9 mouse cellular contexts compared by ENCODE assay signal in genomic region chr1:72002471-72003116, GRCm38 (mm10).
DNase-seq lines count a peak whose midpoint lies in the region; ATAC-seq and TF ChIP-seq lines count a peak whose summit lies in the region.
"Had no signal": no experiment of that assay in that cellular context is flagged by ENCODE, and none has a peak within 500 bp of the region (broad histone marks: within the 10 kb centered on the region; RNA-seq: fewer than 3 reads in every experiment).

No protein-coding gene starts in this region.

- intact Hi-C loops in gastrocnemius, adult 2 months (cut with DNase I): no loop called here

- no peak overlapping the region for H3K4me3 ChIP-seq in kidney, embryonic 15.5 days (replicated peaks)
- H3K4me3 ChIP-seq in gastrocnemius, adult 2 months: no peak overlapping the region
- H3K4me3 ChIP-seq in liver, embryonic 11.5 days (ENCODE audit: low read depth, low read length): no peak overlapping the region
- H3K4me3 ChIP-seq: liver, embryonic 15.5 days had no signal

- 54% methylated on average over 9 of the region's 9 CpGs for WGBS in kidney, embryonic 15.5 days
- 66% methylated on average over 9 of the region's 9 CpGs for WGBS in liver, embryonic 11.5 days

- no peak for TF ChIP-seq POLR2A in brain, embryonic 14.5 days (IDR thresholded peaks at IDR 0.05; ENCODE audit: borderline replicate concordance, extremely low read depth, insufficient read depth, insufficient read length, poor library complexity, severe bottlenecking)

- peak overlapping the region; percentile 88 for H3K27ac ChIP-seq in kidney, embryonic 15.5 days
- H3K27ac ChIP-seq in gastrocnemius, adult 2 months: no peak overlapping the region
- H3K27ac ChIP-seq in liver, embryonic 11.5 days (ENCODE audit: low read depth, low read length): no peak overlapping the region
- H3K27ac ChIP-seq: liver, embryonic 15.5 days had no signal

- no peaks in the 10 kb centered on the region for H3K9me3 ChIP-seq in kidney, embryonic 15.5 days (replicated peaks)
- no peaks in the 10 kb centered on the region for H3K9me3 ChIP-seq in liver, embryonic 11.5 days (ENCODE audit: control insufficient read depth, low read length)
- H3K9me3 ChIP-seq: liver, embryonic 15.5 days had no signal

- no peak for DNase-seq in kidney, adult 11 months
- peak; percentile 44 for DNase-seq in brain, embryonic 14.5 days (ENCODE audit: low read depth)
- peak; percentile 52 for DNase-seq in kidney, postnatal 10 days
- DNase-seq in mesoderm, embryonic 11.5 days (ENCODE audit: low read depth, low spot score): peak; percentile 28
- DNase-seq in gastrocnemius, adult 2 months: no peak
- DNase-seq in cerebellum, adult 11-12 months: no peak
- no peak for DNase-seq in liver, embryonic 11.5 days (ENCODE audit: low spot score)

- peaks cover 22% of the 10 kb centered on the region for H3K4me1 ChIP-seq in kidney, embryonic 15.5 days
- peaks cover 5% of the 10 kb centered on the region for H3K4me1 ChIP-seq in liver, embryonic 11.5 days (replicated peaks; ENCODE audit: control insufficient read depth, insufficient read depth, low read length)

- ATAC-seq in kidney, embryonic 15.5 days (replicated peaks; ENCODE audit: low FRiP score): peak; percentile 84
- no peak; the same call in 1 of the 2 replicates for ATAC-seq in liver, embryonic 11.5 days (replicated peaks; ENCODE audit: low FRiP score)

- no peak overlapping the region for H3K4me2 ChIP-seq in kidney, embryonic 15.5 days
- no peak overlapping the region for H3K4me2 ChIP-seq in liver, embryonic 11.5 days
- H3K4me2 ChIP-seq: liver, embryonic 15.5 days had no signal

- no peaks in the 10 kb centered on the region for H3K27me3 ChIP-seq in kidney, embryonic 15.5 days
- H3K27me3 ChIP-seq in liver, embryonic 11.5 days (replicated peaks; ENCODE audit: control insufficient read depth, insufficient read depth, low read length): no peaks in the 10 kb centered on the region
- H3K27me3 ChIP-seq: liver, embryonic 15.5 days had no signal

- H3K36me3 ChIP-seq in kidney, embryonic 15.5 days: no peaks in the 10 kb centered on the region
- H3K36me3 ChIP-seq in liver, embryonic 11.5 days (ENCODE audit: control insufficient read depth, insufficient read depth, low read length): no peaks in the 10 kb centered on the region
- H3K36me3 ChIP-seq: liver, embryonic 15.5 days had no signal

- H3K9ac ChIP-seq in kidney, embryonic 15.5 days: no peak overlapping the region
- no peak overlapping the region for H3K9ac ChIP-seq in liver, embryonic 11.5 days (ENCODE audit: low read depth, low read length)
- H3K9ac ChIP-seq: liver, embryonic 15.5 days had no signal

- TF ChIP-seq CTCF in brain, embryonic 14.5 days (IDR thresholded peaks at IDR 0.05; ENCODE audit: borderline replicate concordance, extremely low read depth, insufficient read depth, insufficient read length): no peak
- no peak for TF ChIP-seq CTCF in gastrocnemius, adult 2 months (IDR thresholded peaks at IDR 0.05)

Comparison
In these comparisons a context has a peak if more than half of its experiments do, and no peak if none do; other contexts are left out.
1. DNase-seq: peak in brain, embryonic 14.5 days (single experiment), kidney, postnatal 10 days (single experiment) and mesoderm, embryonic 11.5 days (single experiment); none in kidney, adult 11 months (single experiment), gastrocnemius, adult 2 months (single experiment), cerebellum, adult 11-12 months (single experiment) and liver, embryonic 11.5 days (single experiment).